Mouse (Mus musculus) heart, postnatal 0 days (tissue): ENCODE measurements around the gene Gm20431.

Experiments
- CTCF ChIP-seq: IDR thresholded peaks from 2 replicates; pipeline ENCODE4 v1.5.1; 2016; ENCODE audit warnings: antibody characterized with exemption, control low read depth, low read depth
- EP300 ChIP-seq: IDR thresholded peaks from 2 replicates; pipeline ENCODE4 v1.6.1; 2016; ENCODE audit warnings: antibody characterized with exemption, low read depth

DNA sequence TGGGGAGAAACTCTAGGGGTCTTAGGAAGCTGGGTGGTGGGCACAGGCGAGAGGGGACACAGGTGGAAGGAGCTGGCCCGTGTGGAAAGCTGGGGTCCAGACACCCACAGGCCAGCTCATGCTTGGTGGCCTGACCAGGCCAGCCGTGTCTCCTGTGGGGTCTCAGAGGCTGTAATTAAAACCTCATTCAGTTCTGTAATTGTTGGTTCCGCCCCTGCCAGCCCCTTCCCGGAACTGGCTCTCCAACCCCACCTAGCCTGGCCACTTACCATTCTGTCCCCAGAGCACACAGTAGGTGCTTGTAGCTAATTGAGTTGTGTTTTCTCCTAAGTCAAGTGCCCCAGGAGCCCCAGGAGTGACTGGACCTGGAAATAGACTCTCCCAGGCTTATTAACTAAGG, 62.1 kb downstream of the Gm20431 start:
- TF ChIP-seq EP300: no peak
- no peak for TF ChIP-seq CTCF
